Mouse (Mus musculus): Measurements from ENCODE around the gene Gm21974.

- TF ChIP-seq CTCF (conservative IDR thresholded peaks at IDR 0.05; ENCODE audit: low read length) (no peak), POU5F1 (IDR thresholded peaks at IDR 0.05; ENCODE audit: borderline replicate concordance, low read length) (no peak), NANOG (IDR thresholded peaks at IDR 0.05; ENCODE audit: borderline replicate concordance, low read length) (no peak)
Observed at GRCm38 (mm10) chr7:127886551-127886950, 8.7 kb downstream of the Gm21974 start.

All from E14TG2a.4 (cell line).